Mouse (Mus musculus): ENCODE results near the gene Myo1b. TPM values are rescaled to one million over a fixed set of nuclear protein-coding genes. Genes with fewer than 3 reads are reported as not detected.

Myo1b gene
- polyA plus RNA-seq, 1 experiment: not detected

GRCm38 (mm10) chr1:51862828-51863421 lies 52.9 kb downstream of the Myo1b start:
- no peaks in the 10 kb centered on the region for H3K9me3 ChIP-seq (ENCODE audit: control insufficient read depth, low read length)
- H3K36me3 ChIP-seq (ENCODE audit: control insufficient read depth): no peaks in the 10 kb centered on the region
- TF ChIP-seq GATA1 (IDR thresholded peaks at IDR 0.05; ENCODE audit: low read length) (no peak), TAL1 (IDR thresholded peaks at IDR 0.05; ENCODE audit: low read length) (no peak)

GRCm38 (mm10) chr1:51860837-51861236 lies 55.0 kb downstream of the Myo1b start:
- no peak for TF ChIP-seq GATA1 (IDR thresholded peaks at IDR 0.05; ENCODE audit: low read length)
- TF ChIP-seq TAL1 (IDR thresholded peaks at IDR 0.05; ENCODE audit: low read length): no peak
- H3K36me3 ChIP-seq (ENCODE audit: control insufficient read depth): no peaks in the 10 kb centered on the region

More at GRCm38 (mm10) chr1:51862828-51863421, 52.9 kb downstream of the Myo1b start:
- Histone ChIP-seq H3K27me3 (ENCODE audit: control insufficient read depth) (no peaks in the 10 kb centered on the region), H3K4me1 (ENCODE audit: control insufficient read depth) (no peaks in the 10 kb centered on the region), H3K4me3 (replicated peaks) (no peak overlapping the region)

GRCm38 (mm10) chr1:51856946-51857345 lies 58.9 kb downstream of the Myo1b start:
- Histone ChIP-seq H3K4me3 (replicated peaks) (no peak overlapping the region), H3K9me3 (ENCODE audit: control insufficient read depth, low read length) (no peaks in the 10 kb centered on the region), H3K36me3 (ENCODE audit: control insufficient read depth) (no peaks in the 10 kb centered on the region), H3K4me1 (ENCODE audit: control insufficient read depth) (no peaks in the 10 kb centered on the region), H3K27me3 (ENCODE audit: control insufficient read depth) (no peaks in the 10 kb centered on the region)
- TF ChIP-seq GATA1 (IDR thresholded peaks at IDR 0.05; ENCODE audit: low read length): no peak
- TF ChIP-seq TAL1 (IDR thresholded peaks at IDR 0.05; ENCODE audit: low read length): no peak

More at GRCm38 (mm10) chr1:51860837-51861236, 55.0 kb downstream of the Myo1b start:
- Histone ChIP-seq H3K4me3 (replicated peaks) (no peak overlapping the region), H3K9me3 (ENCODE audit: control insufficient read depth, low read length) (no peaks in the 10 kb centered on the region), H3K27me3 (ENCODE audit: control insufficient read depth) (no peaks in the 10 kb centered on the region), H3K4me1 (ENCODE audit: control insufficient read depth) (no peaks in the 10 kb centered on the region)

- TF ChIP-seq TAL1 (IDR thresholded peaks at IDR 0.05; ENCODE audit: low read length) (no peak), GATA1 (IDR thresholded peaks at IDR 0.05; ENCODE audit: low read length) (no peak)
- H3K4me3 ChIP-seq (replicated peaks): no peak overlapping the region
- H3K4me1 ChIP-seq (ENCODE audit: control insufficient read depth): no peaks in the 10 kb centered on the region
- H3K27me3 ChIP-seq (ENCODE audit: control insufficient read depth): no peaks in the 10 kb centered on the region
- H3K9me3 ChIP-seq (ENCODE audit: control insufficient read depth, low read length): no peaks in the 10 kb centered on the region
- no peaks in the 10 kb centered on the region for H3K36me3 ChIP-seq (ENCODE audit: control insufficient read depth)
Measured at GRCm38 (mm10) chr1:51856245-51856915, 59.5 kb downstream of the Myo1b start.

GRCm38 (mm10) chr1:51855541-51856244 lies 60.2 kb downstream of the Myo1b start:
- no peaks in the 10 kb centered on the region for H3K36me3 ChIP-seq (ENCODE audit: control insufficient read depth)
- TF ChIP-seq TAL1 (IDR thresholded peaks at IDR 0.05; ENCODE audit: low read length) (no peak), GATA1 (IDR thresholded peaks at IDR 0.05; ENCODE audit: low read length) (no peak)
- H3K4me1 ChIP-seq (ENCODE audit: control insufficient read depth): no peaks in the 10 kb centered on the region
- H3K4me3 ChIP-seq (replicated peaks): no peak overlapping the region
- no peaks in the 10 kb centered on the region for H3K9me3 ChIP-seq (ENCODE audit: control insufficient read depth, low read length)
- H3K27me3 ChIP-seq (ENCODE audit: control insufficient read depth): no peaks in the 10 kb centered on the region

- TF ChIP-seq TAL1 (IDR thresholded peaks at IDR 0.05; ENCODE audit: low read length) (no peak), GATA1 (IDR thresholded peaks at IDR 0.05; ENCODE audit: low read length) (no peak)
- Histone ChIP-seq H3K4me3 (replicated peaks) (no peak overlapping the region), H3K27me3 (ENCODE audit: control insufficient read depth) (no peaks in the 10 kb centered on the region), H3K4me1 (ENCODE audit: control insufficient read depth) (no peaks in the 10 kb centered on the region), H3K9me3 (ENCODE audit: control insufficient read depth, low read length) (no peaks in the 10 kb centered on the region), H3K36me3 (ENCODE audit: control insufficient read depth) (no peaks in the 10 kb centered on the region)
Measured at GRCm38 (mm10) chr1:51852314-51852713, 63.6 kb downstream of the Myo1b start.

GRCm38 (mm10) chr1:51849570-51850211 lies 66.2 kb downstream of the Myo1b start:
- no peaks in the 10 kb centered on the region for H3K4me1 ChIP-seq (ENCODE audit: control insufficient read depth)
- TF ChIP-seq GATA1 (IDR thresholded peaks at IDR 0.05; ENCODE audit: low read length): no peak
- no peak for TF ChIP-seq TAL1 (IDR thresholded peaks at IDR 0.05; ENCODE audit: low read length)
- no peaks in the 10 kb centered on the region for H3K36me3 ChIP-seq (ENCODE audit: control insufficient read depth)
- H3K4me3 ChIP-seq (replicated peaks): no peak overlapping the region
- H3K27me3 ChIP-seq (ENCODE audit: control insufficient read depth): no peaks in the 10 kb centered on the region
- H3K9me3 ChIP-seq (ENCODE audit: control insufficient read depth, low read length): no peaks in the 10 kb centered on the region

- H3K36me3 ChIP-seq (ENCODE audit: control insufficient read depth): no peaks in the 10 kb centered on the region
- no peaks in the 10 kb centered on the region for H3K9me3 ChIP-seq (ENCODE audit: control insufficient read depth, low read length)
- no peaks in the 10 kb centered on the region for H3K27me3 ChIP-seq (ENCODE audit: control insufficient read depth)
- TF ChIP-seq GATA1 (IDR thresholded peaks at IDR 0.05; ENCODE audit: low read length) (no peak), TAL1 (IDR thresholded peaks at IDR 0.05; ENCODE audit: low read length) (no peak)
- no peaks in the 10 kb centered on the region for H3K4me1 ChIP-seq (ENCODE audit: control insufficient read depth)
- H3K4me3 ChIP-seq (replicated peaks): no peak overlapping the region
Measured at GRCm38 (mm10) chr1:51845264-51846036, 70.4 kb downstream of the Myo1b start.
